Mouse (Mus musculus) stomach, postnatal 0 days (tissue): ENCODE data around the gene Dctn3. TPM values are rescaled to one million over a fixed set of nuclear protein-coding genes. Genes with fewer than 3 reads are reported as not detected.

ENCODE experiments used
- ATAC-seq: fragments of 200-750 bp; cut with Nextera tagmentation; 2 replicates; pipeline ENCODE4 v1.8.0; 2017; ENCODE audit not compliant: low FRiP score, low TSS enrichment
- DNase-seq: peaks from one replicate; pipeline ENCODE4 v3.0.0-alpha.2; 2016; ENCODE audit warnings: low spot score
- H3K27ac ChIP-seq: fragments of 300-500 bp; sonication (generic); replicated peaks from 2 replicates; pipeline ENCODE4 v1.5.1; 2014; ENCODE audit warnings: mild to moderate bottlenecking, control low read depth
- H3K27me3 ChIP-seq: fragments of 300-500 bp; sonication (generic); 2 replicates; pipeline ENCODE4 v1.6.1; 2014; ENCODE audit warnings: low read length; ENCODE audit not compliant: control insufficient read depth, insufficient read depth
- H3K36me3 ChIP-seq: fragments of 300-500 bp; sonication (generic); 2 replicates; pipeline ENCODE4 v1.6.1; 2014; ENCODE audit warnings: low read length, mixed read lengths; ENCODE audit not compliant: control insufficient read depth, insufficient read depth
- H3K4me1 ChIP-seq: fragments of 300-500 bp; sonication (generic); replicated peaks from 2 replicates; pipeline ENCODE4 v1.6.1; 2014; ENCODE audit warnings: antibody characterized with exemption; ENCODE audit not compliant: control insufficient read depth, insufficient read depth
- H3K4me2 ChIP-seq: fragments of 300-500 bp; sonication (generic); replicated peaks from 2 replicates; pipeline ENCODE4 v1.6.1; 2014; ENCODE audit warnings: low read depth, mild to moderate bottlenecking, control low read depth, moderate library complexity
- H3K4me3 ChIP-seq: fragments of 300-500 bp; sonication (generic); 2 replicates; pipeline ENCODE4 v1.5.1; 2014; ENCODE audit warnings: low read depth, low read length, control low read depth
- H3K9ac ChIP-seq: fragments of 300-500 bp; sonication (generic); 2 replicates; pipeline ENCODE4 v1.6.1; 2014; ENCODE audit warnings: mild to moderate bottlenecking, low read length, control low read depth, mixed read lengths
- H3K9me3 ChIP-seq: fragments of 300-500 bp; sonication (generic); 2 replicates; pipeline ENCODE4 v1.6.1; 2016; ENCODE audit warnings: low read length; ENCODE audit not compliant: control insufficient read depth
- CTCF ChIP-seq: IDR thresholded peaks from 2 replicates; pipeline ENCODE4 v1.5.1; 2016; ENCODE audit warnings: antibody characterized with exemption, low read depth, mild to moderate bottlenecking, moderate library complexity
- EP300 ChIP-seq: optimal IDR thresholded peaks from 2 replicates; pipeline ENCODE3; 2016; ENCODE audit warnings: antibody characterized with exemption
- whole genome bisulfite sequencing: fragments of 180-500 bp; shearing (Covaris S2); extraction: QIAGEN DNeasy Blood & Tissue Kit; methylation state at CpG from one replicate; pipeline ENCODE4 v1.1.7; 2014; 5-methylcytosine and 5-hydroxymethylcytosine counted together
- polyA plus RNA-seq: library from polyadenylated mRNA; unstranded; fragments of >200 nt; fragmentation: Nextera tagmentation; extraction: Ambion mirVana; gene quantifications from 2 replicates; pipeline ENCODE4 v1.2.1, GENCODE M21; 2015

The Dctn3 gene
- polyA plus RNA-seq, 1 experiment from 2014 or later: 129 TPM

DNA sequence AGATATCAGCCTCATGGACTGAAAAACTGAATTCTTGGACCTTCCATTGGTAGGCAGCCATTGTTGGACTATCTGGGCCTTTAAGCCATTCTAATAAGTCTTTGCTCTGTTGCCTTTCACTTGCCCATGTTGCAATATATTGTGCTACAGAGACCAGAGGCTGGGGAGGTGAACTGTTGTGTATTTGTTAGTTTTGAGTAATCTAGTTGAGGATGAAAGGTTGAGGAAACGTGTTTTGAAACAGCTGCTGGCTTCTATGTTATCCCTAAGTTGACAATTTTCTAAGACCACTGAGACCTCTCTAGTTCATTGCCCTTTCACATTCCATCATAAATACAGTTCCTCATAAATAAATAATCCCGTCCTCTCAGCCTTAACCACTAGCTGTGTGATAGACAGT is 21.2 kb upstream of the Dctn3 start:
- Histone ChIP-seq H3K4me3 (no peak overlapping the region), H3K27ac (no peak overlapping the region), H3K27me3 (no peaks in the 10 kb centered on the region), H3K9me3 (no peaks in the 10 kb centered on the region), H3K4me2 (no peak overlapping the region), H3K4me1 (peaks cover 4% of the 10 kb centered on the region; the same call in 1 of the 2 replicates), H3K9ac (no peak overlapping the region), H3K36me3 (no peaks in the 10 kb centered on the region)
- 58% methylated on average over 2 of the region's 2 CpGs for WGBS
- TF ChIP-seq EP300: no peak
- TF ChIP-seq CTCF: no peak
- no peak for ATAC-seq
- no peak for DNase-seq

DNA sequence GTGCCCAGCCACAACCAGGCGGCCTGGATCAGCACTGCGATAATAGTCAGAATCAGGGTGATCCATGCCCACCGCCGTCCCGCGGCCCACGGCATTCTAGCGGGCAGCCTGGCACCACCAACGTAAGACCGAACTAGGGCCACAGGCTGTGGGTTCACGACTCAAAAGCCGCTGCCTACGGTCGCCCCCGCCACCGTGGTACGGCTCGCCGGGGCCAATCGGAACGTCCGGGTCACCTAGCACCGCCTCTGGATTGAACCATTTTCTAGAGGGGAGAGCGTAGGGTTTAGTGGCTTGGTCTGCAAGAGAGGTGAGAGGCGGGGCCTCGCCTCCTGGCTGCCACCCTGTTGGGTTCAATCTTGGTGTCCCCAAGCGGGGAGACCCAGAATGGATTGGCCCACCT is 18.2 kb upstream of the Dctn3 start:
- Histone ChIP-seq H3K4me1 (peaks cover 4% of the 10 kb centered on the region; the same call in 1 of the 2 replicates), H3K27me3 (no peaks in the 10 kb centered on the region), H3K4me2 (peak overlapping the region; percentile 94), H3K36me3 (peaks cover 4% of the 10 kb centered on the region; the same call in 1 of the 2 replicates), H3K9me3 (no peaks in the 10 kb centered on the region), H3K27ac (peak overlapping the region; percentile 56), H3K4me3 (peak overlapping the region; percentile 59), H3K9ac (peak overlapping the region; percentile 57)
- WGBS: under 1% methylated on average over 27 of the region's 27 CpGs
- TF ChIP-seq EP300 (no peak), CTCF (peak; percentile 51)
- ATAC-seq (peak; percentile 94), DNase-seq (peak; percentile 93)

DNA sequence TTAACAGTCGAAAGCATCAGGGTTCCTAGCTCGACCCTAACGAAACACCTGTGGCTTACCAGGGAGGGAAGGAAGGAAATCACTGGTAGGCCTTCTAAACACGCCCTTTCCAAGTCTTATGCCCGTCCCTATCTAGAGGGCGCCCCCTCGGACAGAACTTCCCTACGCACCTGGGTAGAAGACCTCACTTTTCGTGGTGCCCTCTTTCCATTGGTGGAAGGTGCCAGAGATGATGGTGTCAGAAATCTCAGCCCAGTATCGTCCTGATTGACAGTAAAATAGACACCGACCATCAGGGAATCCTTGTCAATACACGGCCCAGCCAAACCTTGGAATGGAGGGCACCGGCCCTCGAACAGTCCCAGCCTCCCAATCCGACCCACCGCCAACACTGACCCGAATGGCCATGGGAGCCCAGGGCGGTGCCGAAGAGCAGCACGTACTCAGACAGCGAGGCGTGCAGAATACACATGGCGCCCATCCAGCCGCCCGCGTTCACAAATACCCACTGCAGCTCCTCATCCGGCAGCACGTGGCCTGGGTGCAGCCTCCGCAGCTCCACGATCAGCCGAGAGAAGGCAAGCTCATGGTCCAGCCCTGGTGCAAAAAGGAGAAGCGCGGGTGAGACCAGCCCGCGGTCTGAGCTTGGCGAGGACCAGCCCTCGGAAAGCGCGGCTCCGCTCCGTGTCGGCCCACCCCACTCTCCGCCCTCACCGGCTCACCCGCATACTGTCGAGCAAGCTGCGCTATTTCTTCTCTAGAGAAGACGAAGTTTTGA is 17.6 kb upstream of the Dctn3 start:
- peak overlapping the region; percentile 57 for H3K9ac ChIP-seq
- no peaks in the 10 kb centered on the region for H3K9me3 ChIP-seq
- ATAC-seq (peak; percentile 73), DNase-seq (peak; percentile 71)
- peak overlapping the region; percentile 59 for H3K4me3 ChIP-seq
- TF ChIP-seq CTCF (peak; percentile 34; the same call in 1 of the 2 replicates), EP300 (no peak)
- H3K36me3 ChIP-seq: peaks cover 4% of the 10 kb centered on the region; the same call in 1 of the 2 replicates
- H3K4me2 ChIP-seq: peak overlapping the region; percentile 94
- peak overlapping the region; percentile 56 for H3K27ac ChIP-seq
- H3K4me1 ChIP-seq: peaks cover 4% of the 10 kb centered on the region; the same call in 1 of the 2 replicates
- 1% methylated on average over 46 of the region's 48 CpGs for WGBS
- H3K27me3 ChIP-seq: no peaks in the 10 kb centered on the region

DNA sequence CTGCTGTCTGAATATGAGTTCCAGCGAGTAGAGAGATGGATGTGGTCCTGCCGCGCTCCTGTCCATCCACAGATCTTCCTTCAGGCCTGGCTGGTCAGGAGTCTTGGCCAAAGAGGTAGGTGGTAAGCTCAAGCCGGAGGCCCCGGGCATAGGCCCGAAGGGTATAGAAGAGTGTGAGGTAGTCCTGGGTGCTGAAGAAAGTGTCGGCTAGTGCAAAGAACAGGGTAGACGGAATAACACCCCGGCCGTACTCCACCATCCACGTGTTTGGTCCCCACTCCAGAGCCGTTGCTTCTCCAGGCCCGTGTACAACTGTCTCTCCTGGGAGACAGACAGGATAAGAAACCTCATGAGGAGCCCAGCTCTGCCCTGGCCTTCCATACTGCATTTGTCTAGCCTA is 16.3 kb upstream of the Dctn3 start:
- Histone ChIP-seq H3K4me2 (no peak overlapping the region), H3K4me3 (no peak overlapping the region), H3K36me3 (peaks cover 4% of the 10 kb centered on the region; the same call in 1 of the 2 replicates), H3K27me3 (no peaks in the 10 kb centered on the region), H3K9me3 (no peaks in the 10 kb centered on the region), H3K27ac (no peak overlapping the region), H3K4me1 (peaks cover 4% of the 10 kb centered on the region; the same call in 1 of the 2 replicates), H3K9ac (no peak overlapping the region)
- 93% methylated on average over 13 of the region's 13 CpGs for WGBS
- TF ChIP-seq EP300 (no peak), CTCF (no peak)
- ATAC-seq (no peak), DNase-seq (no peak)

DNA sequence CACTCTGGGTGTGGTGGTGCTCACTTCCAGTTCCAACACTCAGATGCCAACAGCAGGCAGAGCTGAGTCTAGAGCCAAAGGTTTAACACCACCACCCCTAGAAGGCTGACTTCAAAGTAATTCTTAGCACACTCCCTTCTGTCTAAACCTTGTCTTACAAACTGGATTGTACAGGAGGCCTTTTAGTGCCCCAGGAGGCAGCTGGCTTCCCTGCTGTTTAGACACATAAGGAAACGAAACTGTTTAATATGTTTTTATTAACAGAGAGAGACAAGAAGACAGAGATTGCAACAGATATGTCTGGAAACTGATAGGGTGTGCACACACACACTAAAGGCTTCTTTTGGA is 15.3 kb upstream of the Dctn3 start:
- no peaks in the 10 kb centered on the region for H3K9me3 ChIP-seq
- DNase-seq (no peak), ATAC-seq (no peak)
- H3K9ac ChIP-seq: no peak overlapping the region
- peak overlapping the region; percentile 30 for H3K27ac ChIP-seq
- WGBS: 42% methylated on average over 1 of the region's 1 CpGs
- no peak for TF ChIP-seq CTCF
- TF ChIP-seq EP300: no peak
- peaks cover 4% of the 10 kb centered on the region; the same call in 1 of the 2 replicates for H3K36me3 ChIP-seq
- no peaks in the 10 kb centered on the region for H3K27me3 ChIP-seq
- H3K4me1 ChIP-seq: peaks cover 4% of the 10 kb centered on the region; the same call in 1 of the 2 replicates
- no peak overlapping the region for H3K4me3 ChIP-seq
- no peak overlapping the region for H3K4me2 ChIP-seq
